Mouse (Mus musculus): ENCODE data around the gene Neurod1.

Neurod1 gene

DNA sequence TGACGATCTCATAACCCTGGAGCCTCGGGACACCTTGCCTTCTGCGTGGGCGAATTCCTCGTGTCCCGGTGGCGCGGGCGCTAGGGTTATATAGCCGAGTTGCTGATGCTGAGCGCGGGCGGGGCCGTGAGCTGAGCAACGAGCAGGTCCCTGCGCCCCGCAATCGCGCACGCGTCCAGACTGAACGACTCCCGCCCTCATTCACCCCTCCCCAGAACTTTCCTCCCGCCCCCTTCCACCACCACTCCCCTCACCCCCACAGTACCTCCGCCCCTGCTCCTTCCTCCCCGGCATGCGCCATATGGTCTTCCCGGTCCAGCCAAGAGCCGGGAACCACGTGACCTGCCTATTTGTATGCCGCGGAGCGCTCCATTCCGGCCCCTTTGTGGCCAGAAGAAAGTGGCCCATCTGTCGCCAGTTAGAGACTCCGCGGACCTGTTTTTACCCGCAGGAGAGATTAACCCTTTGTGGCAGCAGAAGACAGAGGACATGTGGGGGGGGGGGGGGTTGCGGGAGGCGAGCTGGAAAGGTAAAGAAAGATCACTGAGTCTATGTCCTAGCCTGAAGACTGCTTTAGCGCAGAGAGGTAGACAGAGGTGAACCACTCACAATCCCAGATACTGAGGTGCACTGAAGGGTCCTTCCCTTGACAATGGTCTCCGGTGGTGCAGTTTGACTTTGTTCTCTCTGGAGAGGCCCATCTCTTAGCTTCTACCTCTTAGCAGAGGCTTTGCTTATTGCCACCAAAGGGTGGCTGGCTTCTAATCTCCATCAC is at the start of gene Neurod1, which contains the start of gene Cerkl:
Gene Neurod1 (minus strand): TSS at position 177 of the 775 bp plus-strand sequence.
Gene Cerkl (minus strand): TSS at position 211 of the 775 bp plus-strand sequence.
- no peak for DNase-seq (ENCODE audit: low spot score)

DNA sequence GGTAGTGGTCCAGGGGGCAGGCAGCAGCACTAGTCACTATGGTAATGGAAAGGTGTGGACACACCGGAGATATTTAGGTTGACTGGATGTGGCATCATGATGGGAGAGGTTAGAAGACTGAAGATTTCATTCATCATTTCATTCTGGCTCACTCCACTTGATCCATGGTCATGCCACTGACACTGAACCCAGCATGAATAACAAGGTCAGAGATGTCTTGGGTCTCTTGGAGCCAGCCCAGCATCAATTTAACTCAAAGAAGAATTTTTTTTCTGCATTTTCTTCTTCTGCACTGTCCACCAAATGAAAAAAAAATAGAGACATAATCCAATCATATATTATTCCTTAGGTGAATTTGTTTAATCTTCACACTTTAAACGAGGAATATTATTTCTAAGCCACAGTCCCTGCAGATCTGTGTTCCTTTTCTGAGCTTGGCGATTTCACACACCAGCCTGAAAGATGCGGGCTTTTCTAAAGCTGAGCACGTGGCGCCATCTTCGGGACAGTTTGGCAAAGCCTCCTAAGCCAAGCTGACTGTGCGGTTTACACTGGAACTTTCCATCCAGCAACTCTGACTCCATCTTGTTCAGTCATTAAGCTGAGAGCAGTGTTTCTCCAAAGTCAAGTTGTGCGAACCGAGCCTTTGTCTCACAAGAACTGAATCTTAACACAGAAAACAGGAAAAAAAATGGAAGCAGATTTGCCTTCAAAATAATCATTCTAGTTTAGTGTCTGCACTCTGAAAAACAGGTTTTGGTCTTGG is 42.6 kb upstream of the Neurod1 start:
- peak; percentile 86 for DNase-seq (ENCODE audit: low spot score)

- no peak for DNase-seq (ENCODE audit: low spot score)
Observed at GRCm38 (mm10) chr2:79485127-79485526, 28.6 kb upstream of the Neurod1 start.

GRCm38 (mm10) chr2:79482511-79482910 is 26.0 kb upstream of the Neurod1 start:
- no peak for DNase-seq (ENCODE audit: low spot score)

DNA sequence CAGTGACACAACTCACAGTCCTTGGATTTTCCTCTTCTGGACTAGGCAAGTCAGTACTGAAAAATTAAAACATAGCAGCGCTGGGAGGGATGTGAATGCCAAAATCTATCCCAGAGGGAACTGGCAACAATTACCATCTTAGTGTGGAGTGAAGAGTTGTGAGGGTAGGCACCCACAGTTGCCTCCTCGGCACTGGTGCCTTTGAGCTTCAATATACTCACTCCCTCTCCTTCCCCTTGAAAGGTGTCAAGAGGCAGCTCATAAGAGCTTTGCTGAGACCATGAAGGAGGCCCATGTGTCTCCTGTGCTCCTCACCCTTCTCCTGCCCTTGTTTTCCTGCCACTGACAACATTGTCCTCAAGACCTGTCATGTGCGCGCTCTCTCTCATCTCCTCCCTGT is 5.9 kb upstream of the Neurod1 start:
- DNase-seq (ENCODE audit: low spot score), result no peak

DNA sequence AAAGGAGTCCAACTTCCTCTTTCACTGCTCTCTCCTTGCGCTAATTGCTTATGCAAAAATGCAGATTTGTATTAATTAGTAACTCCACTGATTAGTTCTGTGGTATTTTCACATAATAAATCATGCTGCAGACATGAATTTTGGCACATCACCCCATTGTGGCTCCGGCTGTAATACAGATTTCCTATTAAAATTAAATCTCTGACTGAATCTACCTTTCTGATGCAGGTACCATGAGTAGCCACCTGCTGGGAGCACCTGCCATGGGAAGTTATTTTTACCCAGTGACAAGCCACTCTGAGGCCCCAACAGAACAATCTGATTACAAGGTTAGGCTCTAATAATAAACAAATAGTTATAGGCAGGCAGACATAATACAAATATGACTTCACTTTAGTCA is 5.3 kb upstream of the Neurod1 start:
- DNase-seq (ENCODE audit: low spot score), result no peak

- DNase-seq (ENCODE audit: low spot score), result peak; percentile 45
Observed at GRCm38 (mm10) chr2:79460586-79460985, 4.0 kb upstream of the Neurod1 start.

GRCm38 (mm10) chr2:79460107-79460506 is 3.6 kb upstream of the Neurod1 start:
- DNase-seq (ENCODE audit: low spot score), result no peak

DNA sequence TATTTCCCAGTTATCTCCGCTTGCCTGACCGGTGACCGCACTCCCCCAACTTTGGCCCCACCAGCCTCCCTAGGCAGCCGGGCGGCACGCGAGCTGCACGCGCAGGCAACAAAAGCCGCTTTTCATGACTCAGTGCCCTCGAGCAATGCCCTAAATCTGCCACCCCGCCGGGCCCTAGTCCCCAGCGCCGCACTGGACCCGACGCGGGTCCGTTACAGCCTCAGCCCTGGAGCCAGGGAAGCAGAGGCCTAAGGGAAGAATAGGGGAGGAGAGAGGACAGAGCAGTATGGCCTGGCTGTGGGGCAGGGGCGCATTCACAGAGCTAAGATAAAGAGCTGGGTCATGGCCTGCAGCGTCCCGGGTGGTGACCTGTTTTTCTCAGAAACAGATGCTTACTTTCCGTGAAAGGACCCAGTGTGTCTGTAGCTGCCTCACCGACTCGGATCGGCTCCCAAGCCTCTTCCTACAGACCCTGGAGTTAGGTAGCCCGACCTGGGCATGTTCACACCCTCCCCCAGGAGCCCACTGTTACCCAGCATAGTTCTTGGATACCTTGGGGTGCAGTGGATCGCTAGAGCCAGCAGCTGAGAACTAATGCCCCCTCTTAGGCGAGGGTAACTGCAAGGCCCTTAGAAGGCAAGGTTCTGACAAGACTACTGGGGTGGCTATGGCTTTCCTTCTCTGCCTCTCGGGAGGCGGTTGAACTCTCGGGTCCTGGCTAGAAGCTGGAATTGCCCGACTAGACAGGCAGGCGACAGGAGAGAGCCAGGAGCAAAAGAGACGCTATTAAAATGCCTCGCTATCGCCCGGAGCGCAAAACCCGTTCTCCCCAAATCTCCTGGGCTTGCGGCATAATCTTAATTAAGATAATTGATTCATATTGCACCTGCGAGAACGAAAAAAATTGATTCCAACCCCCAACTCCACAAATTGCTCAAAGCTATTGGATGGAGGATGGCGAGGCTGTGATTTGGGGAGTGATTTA is 2.8 kb upstream of the Neurod1 start:
- no peak for DNase-seq (ENCODE audit: low spot score)

DNA sequence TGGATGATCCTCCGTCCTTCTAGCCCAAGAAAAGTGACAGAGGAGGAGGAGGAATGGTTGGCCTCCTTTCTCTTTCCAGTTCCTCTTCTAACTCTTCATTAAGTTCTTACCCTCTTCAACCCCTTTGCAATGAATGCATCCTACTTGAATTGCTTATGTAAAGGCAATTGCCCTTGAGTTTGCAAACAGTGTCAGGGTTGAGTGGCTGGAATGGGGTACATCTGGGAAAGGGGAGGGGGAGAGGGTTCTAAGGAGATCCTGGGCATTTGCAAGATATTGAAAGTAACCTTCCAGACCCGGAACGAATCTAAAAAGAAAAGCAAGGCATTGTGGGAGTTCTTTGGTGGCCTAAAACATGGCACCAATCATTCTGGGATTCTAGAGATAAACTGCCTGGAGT is 1.4 kb upstream of the Neurod1 start:
- no peak for DNase-seq (ENCODE audit: low spot score)

DNA sequence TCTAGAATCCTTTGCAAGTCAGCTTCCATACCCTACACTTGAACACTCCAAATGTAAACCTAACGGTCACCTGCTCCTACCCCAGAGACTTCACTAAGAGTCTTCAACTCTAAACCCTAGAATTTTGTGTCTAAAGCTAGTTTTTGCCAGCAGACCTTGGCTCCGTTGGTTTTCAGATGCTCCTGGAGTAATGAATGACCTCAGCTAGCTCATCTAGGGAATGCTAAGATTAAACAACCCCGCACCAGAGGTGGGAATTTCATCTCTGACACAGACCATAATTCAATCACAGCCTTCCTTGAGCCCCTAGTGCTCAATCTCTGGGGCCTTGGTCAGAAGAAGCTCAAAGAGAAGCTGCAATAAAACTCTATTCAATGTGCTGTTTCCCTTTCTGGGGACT is 883 bp upstream of the Neurod1 start:
- DNase-seq (ENCODE audit: low spot score), result no peak

DNA sequence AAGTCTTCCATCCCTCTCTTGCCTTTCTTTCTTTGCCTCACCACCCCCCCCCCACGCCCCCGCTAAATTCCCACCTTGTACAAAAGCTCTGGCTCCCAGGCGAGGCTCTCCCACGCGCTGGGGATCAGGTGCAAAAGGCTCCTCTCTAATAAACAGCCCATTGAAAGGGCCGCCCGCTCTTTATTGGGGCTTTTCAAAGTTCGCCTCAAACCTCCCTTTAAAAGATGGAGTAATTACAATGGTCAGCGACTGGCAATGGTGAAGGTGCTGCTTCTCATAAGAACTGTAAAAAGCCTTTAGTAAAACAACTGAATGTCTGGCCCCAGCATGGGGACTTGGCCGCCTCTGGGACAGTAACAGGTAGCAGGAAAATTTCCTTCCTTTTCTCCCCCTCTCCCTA is 905 bp downstream of the Neurod1 start:
- no peak for DNase-seq (ENCODE audit: low spot score)

DNA sequence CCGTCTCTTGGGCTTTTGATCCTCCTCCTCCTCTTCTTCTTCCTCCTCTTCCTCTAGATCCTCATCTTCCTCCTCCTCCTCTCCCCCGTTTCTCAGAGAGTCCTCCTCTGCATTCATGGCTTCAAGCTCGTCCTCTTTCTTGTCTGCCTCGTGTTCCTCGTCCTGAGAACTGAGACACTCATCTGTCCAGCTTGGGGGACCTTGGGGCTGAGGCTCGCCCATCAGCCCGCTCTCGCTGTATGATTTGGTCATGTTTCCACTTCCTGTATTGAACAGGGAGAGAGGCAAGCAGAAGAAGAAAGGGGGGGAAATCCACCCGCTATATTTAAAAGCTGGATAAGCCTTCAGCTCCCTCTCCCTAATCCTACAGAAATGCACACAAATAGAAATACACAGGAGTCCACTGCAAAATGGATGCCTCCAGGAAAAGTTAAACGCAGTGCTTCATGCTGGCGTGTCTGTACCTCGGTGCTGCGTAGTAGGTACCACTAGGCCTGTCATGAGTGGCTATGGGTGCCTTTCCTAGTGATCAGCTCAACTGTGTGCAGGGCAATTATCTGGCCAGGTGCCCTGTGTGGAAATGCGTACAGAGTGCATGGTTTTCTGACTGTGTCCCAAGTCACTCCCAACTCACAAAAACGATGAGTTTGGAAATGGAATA is 1.6 kb downstream of the Neurod1 start:
- DNase-seq (ENCODE audit: low spot score), result no peak

- DNase-seq (ENCODE audit: low spot score), result no peak
Observed at GRCm38 (mm10) chr2:79453901-79454781, 2.4 kb downstream of the Neurod1 start.

- no peak for DNase-seq (ENCODE audit: low spot score)
Observed at GRCm38 (mm10) chr2:79451438-79451837, 5.1 kb downstream of the Neurod1 start.

- DNase-seq (ENCODE audit: low spot score), result no peak
Observed at GRCm38 (mm10) chr2:79450684-79451394, 5.7 kb downstream of the Neurod1 start.

DNA sequence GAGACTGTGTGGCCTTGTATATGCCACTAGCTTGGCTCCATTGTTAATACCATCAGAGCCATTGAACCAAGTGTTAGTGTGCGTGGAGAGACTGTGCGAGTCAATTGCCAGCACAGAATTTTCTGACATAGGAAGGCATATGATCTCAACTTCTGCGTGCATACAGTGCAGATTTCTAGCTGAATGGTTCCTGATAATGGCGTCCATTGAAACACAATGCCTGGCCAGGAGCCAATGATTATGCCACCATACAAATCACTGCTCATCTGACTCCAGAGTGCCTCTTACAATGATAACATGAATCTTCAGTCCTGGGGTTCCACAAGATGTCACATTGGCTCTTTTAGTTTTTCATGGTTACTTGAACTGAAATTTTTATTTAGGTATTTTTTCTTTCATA is 7.2 kb downstream of the Neurod1 start:
- DNase-seq (ENCODE audit: low spot score), result no peak

- no peak for DNase-seq (ENCODE audit: low spot score)
Observed at GRCm38 (mm10) chr2:79447198-79447597, 9.4 kb downstream of the Neurod1 start.

- no peak for DNase-seq (ENCODE audit: low spot score)
Observed at GRCm38 (mm10) chr2:79443861-79444620, 12.5 kb downstream of the Neurod1 start.
